Mouse (Mus musculus): ENCODE results near the gene Noct.

DNA sequence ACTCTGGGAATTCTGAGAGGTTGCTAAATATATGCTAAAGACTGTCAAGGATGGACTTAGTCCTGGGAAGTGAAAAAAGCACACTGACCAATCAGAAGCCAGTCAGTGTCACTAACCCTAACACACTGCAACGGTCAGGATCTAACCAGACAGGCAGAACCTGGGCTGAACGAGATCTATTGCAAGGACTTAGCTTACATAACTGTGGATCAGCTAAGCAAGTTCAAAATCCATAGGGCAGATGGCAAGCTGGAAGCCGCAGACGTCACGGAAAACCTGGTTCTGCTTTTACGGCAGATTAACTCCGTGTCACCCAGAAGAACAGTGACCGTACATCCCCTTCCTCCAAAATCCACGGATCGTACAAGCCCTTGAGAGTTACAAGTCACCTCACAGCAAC is 39.5 kb upstream of the Noct start:
- TF ChIP-seq POLR2A (IDR thresholded peaks at IDR 0.05; ENCODE audit: insufficient read depth, low read depth, low read length) (no peak), CTCF (IDR thresholded peaks at IDR 0.05; ENCODE audit: insufficient read depth, low read depth, low read length) (no peak)
